Mouse (Mus musculus) megakaryocyte, embryonic 14.5 days (primary cell): Measurements from ENCODE around the gene Maml2. TPM values are rescaled to one million over a fixed set of nuclear protein-coding genes. Genes with fewer than 3 reads are reported as not detected.

Experiments used
- H3K27me3 ChIP-seq: replicated peaks from 2 replicates; pipeline ENCODE3; 2012; ENCODE audit warnings: inconsistent platforms
- H3K36me3 ChIP-seq: replicated peaks from 2 replicates; pipeline ENCODE3; 2012; ENCODE audit warnings: low read length, inconsistent platforms, mixed read lengths
- H3K4me1 ChIP-seq: 2 replicates; pipeline ENCODE4 v1.6.1; 2012; ENCODE audit warnings: inconsistent platforms
- H3K4me3 ChIP-seq: replicated peaks from 2 replicates; pipeline ENCODE3; 2012; ENCODE audit warnings: moderate library complexity, mild to moderate bottlenecking, inconsistent platforms
- H3K9me3 ChIP-seq: 2 replicates; pipeline ENCODE4 v1.6.1; 2012; ENCODE audit warnings: inconsistent platforms
- FLI1 ChIP-seq: IDR thresholded peaks from 2 replicates; pipeline ENCODE4 v1.6.1; 2012; ENCODE audit warnings: low read length, inconsistent platforms, mixed read lengths
- GATA1 ChIP-seq: IDR thresholded peaks from 3 replicates; pipeline ENCODE4 v1.6.1; 2012; ENCODE audit warnings: mixed read lengths, low read length, inconsistent platforms, borderline replicate concordance
- polyA plus RNA-seq: library from polyadenylated mRNA; stranded (reverse); fragments of >175 nt; gene quantifications from 2 replicates; pipeline ENCODE4 v1.2.3, GENCODE M21; 2012; ENCODE audit warnings: low replicate concordance; ENCODE audit not compliant: insufficient read depth

Gene Maml2
- polyA plus RNA-seq, 1 experiment = 0.09 TPM

DNA sequence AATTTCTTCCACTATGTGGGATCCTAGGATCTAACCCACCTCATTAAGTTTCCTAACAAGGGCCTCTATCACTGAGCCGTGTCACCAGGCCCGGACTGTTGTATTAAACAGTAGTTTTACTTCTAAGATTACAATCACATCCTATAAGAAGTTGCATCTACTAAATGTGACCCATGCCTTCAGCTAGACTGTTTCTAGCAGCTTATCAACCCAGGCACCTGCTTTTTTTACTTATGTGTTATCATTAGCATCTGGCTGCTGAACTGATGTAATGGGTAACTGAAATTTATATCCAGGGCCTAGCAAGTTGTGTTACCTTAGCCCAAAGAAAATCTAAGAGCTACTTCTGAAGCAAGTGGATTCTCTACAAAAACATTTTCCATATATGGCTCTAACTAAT, 380.3 kb downstream of the Maml2 start:
- H3K9me3 ChIP-seq = no peaks in the 10 kb centered on the region
- H3K27me3 ChIP-seq = peaks cover 2% of the 10 kb centered on the region
- H3K4me1 ChIP-seq = 0 out of 2 replicates have a peak, but pooled peaks cover 3% of the 10 kb centered on the region
- no peak overlapping the region for H3K4me3 ChIP-seq
- TF ChIP-seq FLI1 = no peak
- no peak for TF ChIP-seq GATA1
- H3K36me3 ChIP-seq = no peaks in the 10 kb centered on the region

DNA sequence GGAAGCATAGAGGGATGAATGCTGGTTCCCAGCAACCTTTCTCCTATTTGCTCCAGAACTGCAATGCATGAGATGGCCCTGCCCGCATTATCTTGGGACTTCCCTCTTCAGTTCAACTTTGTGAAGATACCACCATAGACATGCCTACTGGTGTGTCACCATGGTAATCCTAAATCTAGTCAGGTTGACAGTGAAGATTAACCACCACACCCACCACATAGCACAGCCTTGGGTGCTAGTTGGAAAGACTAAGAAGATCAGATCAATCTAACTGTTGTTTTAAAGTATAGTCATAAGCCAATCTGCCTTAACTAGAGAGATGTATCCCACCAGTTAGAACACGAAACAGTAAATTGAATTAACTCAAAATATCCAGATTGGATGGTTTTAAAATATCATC, 381.9 kb downstream of the Maml2 start:
- H3K4me1 ChIP-seq = 0 out of 2 replicates have a peak, but pooled peaks cover 3% of the 10 kb centered on the region
- TF ChIP-seq GATA1 (no peak), FLI1 (no peak)
- H3K9me3 ChIP-seq = no peaks in the 10 kb centered on the region
- H3K27me3 ChIP-seq = peaks cover 2% of the 10 kb centered on the region
- H3K4me3 ChIP-seq = no peak overlapping the region
- H3K36me3 ChIP-seq = no peaks in the 10 kb centered on the region

DNA sequence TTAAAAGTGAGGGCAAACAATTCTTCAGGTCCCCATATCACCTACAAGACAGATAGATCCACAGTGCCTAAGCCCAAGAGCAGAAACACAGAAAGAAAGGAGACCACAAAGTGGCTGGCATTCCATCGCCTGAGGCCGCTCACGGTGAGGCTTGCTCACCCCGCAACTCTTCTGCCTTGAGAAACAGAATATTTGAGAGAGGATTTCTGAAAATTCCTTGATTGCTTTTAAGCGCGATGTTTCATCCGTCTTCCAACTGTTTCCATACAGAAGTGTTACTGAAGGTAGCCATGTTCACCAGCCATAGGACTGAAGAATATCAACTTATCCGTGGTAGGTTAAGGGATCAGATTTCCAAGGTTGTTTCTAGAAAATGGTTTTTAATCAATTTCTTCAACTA, 383.4 kb downstream of the Maml2 start:
- no peak overlapping the region for H3K4me3 ChIP-seq
- TF ChIP-seq FLI1 (no peak), GATA1 (no peak)
- H3K4me1 ChIP-seq = 0 out of 2 replicates have a peak, but pooled peaks cover 3% of the 10 kb centered on the region
- H3K9me3 ChIP-seq = no peaks in the 10 kb centered on the region
- H3K27me3 ChIP-seq = peaks cover 2% of the 10 kb centered on the region
- no peaks in the 10 kb centered on the region for H3K36me3 ChIP-seq

DNA sequence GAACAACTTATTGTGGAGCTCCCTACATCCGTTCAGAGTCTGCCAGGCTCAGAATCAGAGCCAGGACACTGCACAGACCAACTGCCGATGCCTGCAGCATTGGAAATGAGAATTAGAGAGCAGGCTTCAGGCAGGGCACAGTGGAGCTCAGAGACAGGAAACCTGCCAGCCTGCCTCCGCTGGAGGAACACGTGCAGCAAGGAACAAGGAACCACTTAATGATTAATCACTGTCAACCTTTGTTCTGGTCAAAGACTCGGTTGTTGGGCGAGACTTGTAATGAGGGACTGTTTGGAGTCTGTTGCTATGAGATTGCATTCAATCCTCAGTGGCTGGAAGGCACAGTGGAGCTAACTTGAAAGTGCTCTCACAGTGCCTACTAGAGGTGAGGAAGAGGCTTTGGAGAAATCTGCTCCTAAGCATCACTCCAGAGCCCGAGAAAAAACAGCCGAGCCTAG, 383.9 kb downstream of the Maml2 start:
- Histone ChIP-seq H3K27me3 (peaks cover 2% of the 10 kb centered on the region), H3K4me1 (0 out of 2 replicates have a peak, but pooled peaks cover 2% of the 10 kb centered on the region), H3K9me3 (no peaks in the 10 kb centered on the region), H3K4me3 (no peak overlapping the region), H3K36me3 (no peaks in the 10 kb centered on the region)
- TF ChIP-seq GATA1 (no peak), FLI1 (no peak)

DNA sequence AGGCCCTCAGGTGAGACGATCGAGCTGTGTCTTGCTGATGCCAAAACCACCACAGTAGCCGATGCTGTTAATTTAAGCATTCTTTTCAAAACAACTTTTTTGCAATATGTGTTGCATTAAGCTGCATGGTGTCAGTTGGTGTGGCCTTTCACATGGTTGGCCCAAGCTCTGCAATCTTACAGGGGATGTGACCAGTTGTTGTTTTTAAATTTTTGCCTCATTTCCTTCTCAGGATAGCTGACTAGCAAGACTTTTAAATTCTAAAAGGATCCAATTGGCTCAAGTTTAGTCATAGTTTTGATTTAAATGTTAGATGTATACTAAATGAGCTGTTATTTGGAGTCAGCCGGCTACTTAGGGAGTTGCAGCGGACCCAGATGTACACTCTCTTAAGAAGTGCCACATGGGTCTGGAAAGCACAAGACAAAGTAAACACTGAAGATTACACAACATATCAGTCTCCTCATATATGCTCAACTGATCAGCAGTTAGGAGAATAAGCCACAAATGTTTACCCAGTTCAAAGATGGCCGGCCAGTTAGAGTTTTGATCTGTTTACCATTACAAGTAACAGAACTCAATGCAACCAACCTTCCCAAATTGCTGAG, 386.7 kb downstream of the Maml2 start:
- Histone ChIP-seq H3K9me3 (no peaks in the 10 kb centered on the region), H3K36me3 (no peaks in the 10 kb centered on the region), H3K27me3 (peaks cover 2% of the 10 kb centered on the region), H3K4me1 (no peaks in the 10 kb centered on the region), H3K4me3 (no peak overlapping the region)
- TF ChIP-seq GATA1 (no peak), FLI1 (no peak)

DNA sequence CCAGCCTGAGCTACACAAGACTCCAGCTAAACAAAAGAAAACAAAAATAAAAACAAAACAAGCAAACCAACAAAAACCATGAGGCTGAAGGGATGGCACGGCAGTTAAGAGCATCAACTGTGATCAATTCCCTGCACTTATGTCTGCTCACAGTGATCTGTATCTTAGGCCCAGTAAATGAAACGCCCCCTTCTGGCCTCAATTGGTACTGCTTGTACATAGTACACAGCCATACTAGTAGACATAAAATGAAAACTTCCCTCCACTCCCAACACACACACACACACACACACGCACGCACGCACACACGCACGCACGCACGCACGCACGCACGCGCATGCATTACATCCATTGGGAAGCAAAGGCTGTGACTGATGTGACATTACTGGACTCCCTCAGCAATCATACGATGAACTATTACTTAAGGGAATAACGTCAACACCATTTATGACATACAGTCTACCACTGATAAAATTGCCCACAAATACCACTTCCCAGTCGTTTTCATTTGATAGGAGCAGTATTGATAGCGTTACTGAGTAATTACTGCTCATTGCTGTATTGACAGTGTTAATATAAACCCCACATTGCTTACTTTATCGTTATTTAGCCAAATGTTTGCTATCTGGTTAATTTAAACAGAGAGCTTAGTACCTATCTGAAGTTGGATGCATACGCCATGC, 389.4 kb downstream of the Maml2 start:
- Histone ChIP-seq H3K9me3 (no peaks in the 10 kb centered on the region), H3K4me3 (no peak overlapping the region), H3K36me3 (no peaks in the 10 kb centered on the region), H3K27me3 (no peaks in the 10 kb centered on the region), H3K4me1 (no peaks in the 10 kb centered on the region)
- TF ChIP-seq FLI1 = no peak
- no peak for TF ChIP-seq GATA1

DNA sequence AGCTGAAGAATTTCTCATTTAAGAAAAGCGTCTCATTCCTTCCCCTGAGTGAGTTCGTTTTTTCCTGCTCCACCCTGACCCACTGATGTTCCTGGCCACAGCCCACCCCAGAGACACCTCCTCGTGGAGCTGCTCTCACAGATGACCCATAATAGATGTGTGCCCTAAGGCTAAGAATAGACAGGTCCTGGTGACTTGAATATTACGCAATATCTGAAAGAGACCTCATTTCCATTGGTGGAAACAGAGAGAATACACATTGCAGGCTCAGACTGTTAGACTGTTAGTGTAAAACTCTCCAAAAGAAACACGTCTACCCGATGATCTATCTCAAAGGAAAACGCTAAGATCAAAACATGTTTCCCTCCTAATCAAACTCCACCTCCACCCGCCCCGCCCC, 391.2 kb downstream of the Maml2 start:
- H3K36me3 ChIP-seq = no peaks in the 10 kb centered on the region
- no peaks in the 10 kb centered on the region for H3K4me1 ChIP-seq
- no peaks in the 10 kb centered on the region for H3K9me3 ChIP-seq
- H3K4me3 ChIP-seq = no peak overlapping the region
- no peaks in the 10 kb centered on the region for H3K27me3 ChIP-seq
- TF ChIP-seq GATA1 = no peak
- TF ChIP-seq FLI1 = no peak

DNA sequence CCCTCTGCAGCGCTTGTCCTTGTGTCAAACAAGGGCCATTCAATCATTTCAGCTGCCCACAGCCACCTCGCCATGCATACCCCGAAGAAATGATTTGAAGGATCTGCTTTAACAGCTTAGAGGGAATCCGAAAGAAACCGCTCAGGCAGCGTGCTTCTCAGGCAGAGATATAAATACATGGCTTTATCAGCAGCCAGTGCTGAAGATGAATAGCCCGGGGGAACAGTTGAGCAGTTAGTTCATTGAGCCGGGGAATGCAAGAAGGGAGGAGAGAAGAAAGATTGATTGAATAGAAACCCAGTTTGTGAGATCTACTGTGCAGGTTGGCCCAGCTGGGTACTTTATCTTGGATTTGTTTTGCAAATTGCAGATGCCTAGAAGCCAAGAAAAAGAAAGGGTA, 392.6 kb downstream of the Maml2 start:
- Histone ChIP-seq H3K27me3 (no peaks in the 10 kb centered on the region), H3K9me3 (no peaks in the 10 kb centered on the region), H3K4me1 (peaks cover 10% of the 10 kb centered on the region), H3K4me3 (no peak overlapping the region), H3K36me3 (no peaks in the 10 kb centered on the region)
- no peak for TF ChIP-seq GATA1
- no peak for TF ChIP-seq FLI1

DNA sequence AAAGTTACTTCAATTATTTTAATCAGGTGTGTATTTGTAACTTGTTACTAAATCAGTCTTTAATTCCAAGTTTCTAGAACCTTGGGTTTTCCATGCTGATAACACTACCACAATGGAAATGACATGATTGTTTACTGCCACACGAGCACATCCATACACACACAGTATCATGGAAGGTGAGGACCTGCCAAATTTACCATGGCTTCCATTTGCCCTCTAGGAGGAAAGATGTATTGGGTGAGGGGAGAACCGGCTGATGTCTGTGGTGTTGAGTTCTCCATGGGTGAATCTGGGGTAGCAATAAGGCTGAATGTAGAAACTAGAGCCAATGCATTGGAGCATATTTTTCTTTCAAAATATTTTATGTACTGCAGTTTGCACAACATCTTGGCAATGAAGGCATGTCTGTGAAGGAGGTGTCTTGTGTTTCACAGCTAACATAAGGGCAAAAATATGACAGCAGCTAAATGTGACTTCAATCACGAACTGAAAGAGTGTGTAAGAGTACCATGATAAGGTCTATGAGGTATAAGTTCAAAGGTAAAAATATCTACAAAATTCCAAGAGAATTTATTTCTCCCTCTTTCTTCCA, 396.0 kb downstream of the Maml2 start:
- peaks cover 2% of the 10 kb centered on the region for H3K27me3 ChIP-seq
- no peaks in the 10 kb centered on the region for H3K9me3 ChIP-seq
- H3K4me3 ChIP-seq = no peak overlapping the region
- no peaks in the 10 kb centered on the region for H3K36me3 ChIP-seq
- peaks cover 17% of the 10 kb centered on the region for H3K4me1 ChIP-seq
- TF ChIP-seq FLI1 (no peak), GATA1 (no peak)

DNA sequence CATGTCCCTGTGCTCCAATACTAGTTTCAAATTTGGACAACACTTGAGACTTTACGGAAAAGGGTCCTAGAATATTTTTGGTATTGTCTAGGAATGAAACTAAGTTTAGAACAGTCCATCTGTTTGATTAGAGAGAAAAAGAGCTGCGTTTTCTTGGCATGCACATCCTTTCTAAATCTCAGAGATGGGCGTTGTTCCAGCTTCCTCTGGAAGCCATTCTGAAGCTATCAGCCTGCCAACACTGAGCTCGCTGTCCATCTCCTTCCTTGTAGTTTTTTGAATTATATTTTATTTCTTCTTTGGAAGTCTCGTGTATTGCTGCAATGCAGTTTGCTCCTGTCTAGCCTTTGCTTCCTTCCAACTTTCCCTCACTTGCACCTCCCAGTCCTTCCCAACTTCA, 396.5 kb downstream of the Maml2 start:
- Histone ChIP-seq H3K4me1 (peaks cover 17% of the 10 kb centered on the region), H3K27me3 (peaks cover 2% of the 10 kb centered on the region), H3K4me3 (no peak overlapping the region), H3K36me3 (no peaks in the 10 kb centered on the region), H3K9me3 (no peaks in the 10 kb centered on the region)
- no peak for TF ChIP-seq FLI1
- no peak for TF ChIP-seq GATA1
